Comparison of ENCODE assay signal across 12 mouse cellular contexts in genomic region chrX:151054489-151054888, GRCm38 (mm10). TPM values are rescaled to one million over a fixed set of nuclear protein-coding genes. Genes with fewer than 3 reads are reported as not detected.
DNase-seq lines count a peak whose midpoint lies in the region; ATAC-seq and TF ChIP-seq lines count a peak whose summit lies in the region.
"Had no signal": no experiment of that assay in that cellular context is flagged by ENCODE, and none has a peak within 500 bp of the region (broad histone marks: within the 10 kb centered on the region; RNA-seq: fewer than 3 reads in every experiment).

No protein-coding gene starts in this region.

- DNase-seq in adrenal gland, postnatal 14 days = peak; percentile 38
- DNase-seq in adrenal gland, adult 18-20 months (ENCODE audit: low spot score in 2 of 2) = no peak
- DNase-seq in ES-E14 (ENCODE audit: low read depth, low spot score) = no peak
- no peak for DNase-seq in T-cell, adult 2 months (ENCODE audit: low spot score)
- no peak for DNase-seq in thymus, postnatal 36 days
- DNase-seq: cerebellum, postnatal 36 days; retina, postnatal 1 day had no signal

- 0 out of 2 replicates have a peak overlapping the region, but pooled peaks have one; percentile 6 for H3K4me2 ChIP-seq in intestine, embryonic 15.5 days (replicated peaks)
- H3K4me2 ChIP-seq in intestine, postnatal 0 days (replicated peaks; ENCODE audit: low read depth) = no peak overlapping the region
- no peak overlapping the region for H3K4me2 ChIP-seq in intestine, embryonic 16.5 days (ENCODE audit: low read depth, low read length)
- H3K4me2 ChIP-seq: hindbrain, embryonic 13.5 days had no signal

- peak; percentile 17; the same call in 1 of the 2 replicates for ATAC-seq in intestine, embryonic 15.5 days
- ATAC-seq in intestine, postnatal 0 days = no peak
- no peak for ATAC-seq in intestine, embryonic 16.5 days
- ATAC-seq: forebrain, embryonic 14.5 days had no signal

- no peaks in the 10 kb centered on the region for H3K27me3 ChIP-seq in intestine, embryonic 15.5 days (replicated peaks)
- H3K27me3 ChIP-seq in intestine, postnatal 0 days (replicated peaks; ENCODE audit: control insufficient read depth, insufficient read depth, low read length) = no peaks in the 10 kb centered on the region
- H3K27me3 ChIP-seq in intestine, embryonic 16.5 days (replicated peaks; ENCODE audit: control insufficient read depth, insufficient read depth, low read length) = no peaks in the 10 kb centered on the region
- H3K27me3 ChIP-seq: hindbrain, embryonic 13.5 days had no signal

- no peak overlapping the region for H3K9ac ChIP-seq in intestine, embryonic 15.5 days
- no peak overlapping the region for H3K9ac ChIP-seq in intestine, postnatal 0 days (ENCODE audit: low read depth, low read length)
- 0 out of 2 replicates have a peak overlapping the region, but pooled peaks have one; percentile 25 for H3K9ac ChIP-seq in ES-E14 (ENCODE audit: insufficient read depth, low read depth, low read length, poor library complexity, severe bottlenecking)
- H3K9ac ChIP-seq in intestine, embryonic 16.5 days (ENCODE audit: low read depth, low read length) = no peak overlapping the region
- H3K9ac ChIP-seq: hindbrain, embryonic 13.5 days had no signal

- no peaks in the 10 kb centered on the region for H3K9me3 ChIP-seq in intestine, embryonic 15.5 days
- H3K9me3 ChIP-seq in intestine, postnatal 0 days (ENCODE audit: control insufficient read depth) = no peaks in the 10 kb centered on the region
- H3K9me3 ChIP-seq in ES-E14 (ENCODE audit: control insufficient read depth, insufficient read depth, low read depth, low read length) = no peaks in the 10 kb centered on the region
- H3K9me3 ChIP-seq in intestine, embryonic 16.5 days (ENCODE audit: control insufficient read depth, low read length) = no peaks in the 10 kb centered on the region
- H3K9me3 ChIP-seq: hindbrain, embryonic 13.5 days had no signal

- no peaks in the 10 kb centered on the region for H3K36me3 ChIP-seq in intestine, embryonic 15.5 days
- no peaks in the 10 kb centered on the region for H3K36me3 ChIP-seq in intestine, postnatal 0 days (ENCODE audit: control insufficient read depth, insufficient read depth)
- H3K36me3 ChIP-seq in ES-E14 (ENCODE audit: control insufficient read depth, insufficient read depth, low read length, poor library complexity, severe bottlenecking) = peaks cover 25% of the 10 kb centered on the region
- no peaks in the 10 kb centered on the region for H3K36me3 ChIP-seq in intestine, embryonic 16.5 days (ENCODE audit: control insufficient read depth, insufficient read depth, low read length)
- H3K36me3 ChIP-seq: hindbrain, embryonic 13.5 days had no signal

- H3K4me3 ChIP-seq in intestine, embryonic 15.5 days (replicated peaks) = no peak overlapping the region
- H3K4me3 ChIP-seq in intestine, postnatal 0 days (ENCODE audit: low read depth, low read length) = no peak overlapping the region
- peak overlapping the region in 1 of 2 experiments; percentile 26; a peak in 2 of 4 replicates for H3K4me3 ChIP-seq in ES-E14 (ENCODE audit: insufficient read depth in 1 of 2, low read depth in 1 of 2, low read length in 2 of 2, poor library complexity in 1 of 2, severe bottlenecking in 1 of 2)
- H3K4me3 ChIP-seq in intestine, embryonic 16.5 days (ENCODE audit: low read length) = no peak overlapping the region
- H3K4me3 ChIP-seq: hindbrain, embryonic 13.5 days had no signal

- in situ Hi-C loops in ES-E14 (cut with MboI; ENCODE audit: low sequenced_read_pairs in 2 of 2, unreplicated experiment in 2 of 2) = no loop called here

- no peak for TF ChIP-seq CTCF in intestine, postnatal 0 days (IDR thresholded peaks at IDR 0.05; ENCODE audit: low read depth)

- 46% methylated on average over 5 of the region's 6 CpGs for WGBS in intestine, embryonic 15.5 days
- WGBS in intestine, postnatal 0 days = 70% methylated on average over 5 of the region's 6 CpGs
- 80% methylated on average over 1 of the region's 6 CpGs for WGBS in intestine, embryonic 16.5 days

- no peak overlapping the region for H3K27ac ChIP-seq in intestine, embryonic 15.5 days
- H3K27ac ChIP-seq in intestine, postnatal 0 days (ENCODE audit: low read depth, low read length) = no peak overlapping the region
- no peak overlapping the region; the same call in 1 of the 2 replicates for H3K27ac ChIP-seq in ES-E14 (ENCODE audit: insufficient read depth, low read depth, low read length, poor library complexity, severe bottlenecking)
- peak overlapping the region; percentile 41; the same call in 1 of the 2 replicates for H3K27ac ChIP-seq in intestine, embryonic 16.5 days (ENCODE audit: low read length)
- H3K27ac ChIP-seq: hindbrain, embryonic 13.5 days had no signal

- peaks cover 4% of the 10 kb centered on the region; the same call in 1 of the 2 replicates for H3K4me1 ChIP-seq in intestine, embryonic 15.5 days (replicated peaks)
- 0 out of 2 replicates have a peak, but pooled peaks cover 2% of the 10 kb centered on the region for H3K4me1 ChIP-seq in intestine, postnatal 0 days (replicated peaks; ENCODE audit: control insufficient read depth, insufficient read depth, low read length)
- H3K4me1 ChIP-seq in ES-E14 (ENCODE audit: control insufficient read depth in 2 of 2, insufficient read depth in 2 of 2, low read length in 2 of 2, poor library complexity in 1 of 2) = peaks cover 5 to 11% of the 10 kb centered on the region in 2 experiments; a peak in 3 of 4 replicates
- peaks cover 3% of the 10 kb centered on the region; the same call in 1 of the 2 replicates for H3K4me1 ChIP-seq in intestine, embryonic 16.5 days (ENCODE audit: control insufficient read depth, insufficient read depth, low read length)

TF ChIP-seq in ES-E14, 5 proteins besides CTCF, POLR2A, EP300 and RAD21:
- TF ChIP-seq ZNF384 (IDR thresholded peaks at IDR 0.05; ENCODE audit: low read depth, low read length) = no peak
- no peak for TF ChIP-seq CHD2 (IDR thresholded peaks at IDR 0.05; ENCODE audit: low read depth, low read length)
- TF ChIP-seq HCFC1 (IDR thresholded peaks at IDR 0.05; ENCODE audit: borderline replicate concordance, insufficient read depth, low read length) = no peak
- TF ChIP-seq MAFK (IDR thresholded peaks at IDR 0.05; ENCODE audit: insufficient read depth, low read depth, low read length) = no peak
- TF ChIP-seq ZC3H11A (IDR thresholded peaks at IDR 0.05; ENCODE audit: borderline replicate concordance, low read depth, low read length) = no peak

RNA-seq across cellular contexts. Expression of gene Fgd1, which starts 8.5 kb away (rescaled TPM):
- total RNA-seq in adrenal gland, postnatal 14 days (2021) = 25.6 TPM in 2 replicates
- total RNA-seq in adrenal gland, adult 18-20 months (2021) = 10 to 100 TPM; 11.9 to 15.7 TPM
- polyA plus RNA-seq in intestine, embryonic 15.5 days (2015; fragmentation: Nextera tagmentation; extraction: Ambion mirVana) = 6.8 and 7.1 TPM in 2 replicates
- 2.3 and 2.7 TPM in 2 replicates for polyA plus RNA-seq in intestine, postnatal 0 days (2015; fragmentation: Nextera tagmentation; extraction: Ambion mirVana)
- 54.3 and 56.8 TPM in 2 replicates for total RNA-seq in ES-E14 (2012; rRNA removed)
- 4.1 and 5.3 TPM in 2 replicates for polyA plus RNA-seq in intestine, embryonic 16.5 days (2015; fragmentation: Nextera tagmentation; extraction: Ambion mirVana)

RNA-seq across cellular contexts. Expression of gene Gnl3l, which starts 37.4 kb away (rescaled TPM):
- total RNA-seq in adrenal gland, postnatal 14 days (2021) = 58.7 and 59.9 TPM in 2 replicates
- 10 to 100 TPM; 60.1 to 75.5 TPM for total RNA-seq in adrenal gland, adult 18-20 months (2021)
- 26.2 and 28.0 TPM in 2 replicates for polyA plus RNA-seq in intestine, embryonic 15.5 days (2015; fragmentation: Nextera tagmentation; extraction: Ambion mirVana)
- 12.9 and 13.3 TPM in 2 replicates for polyA plus RNA-seq in intestine, postnatal 0 days (2015; fragmentation: Nextera tagmentation; extraction: Ambion mirVana)
- total RNA-seq in ES-E14 (2012; rRNA removed) = 51.9 and 63.8 TPM in 2 replicates
- 20.7 and 21.1 TPM in 2 replicates for polyA plus RNA-seq in intestine, embryonic 16.5 days (2015; fragmentation: Nextera tagmentation; extraction: Ambion mirVana)

RNA-seq across cellular contexts. Expression of gene Tsr2, which starts 41.9 kb away (rescaled TPM):
- total RNA-seq in adrenal gland, postnatal 14 days (2021) = 32.9 and 33.6 TPM in 2 replicates
- 10 to 100 TPM; 42.9 to 49.3 TPM for total RNA-seq in adrenal gland, adult 18-20 months (2021)
- polyA plus RNA-seq in intestine, embryonic 15.5 days (2015; fragmentation: Nextera tagmentation; extraction: Ambion mirVana) = 29.9 and 32.7 TPM in 2 replicates
- polyA plus RNA-seq in intestine, postnatal 0 days (2015; fragmentation: Nextera tagmentation; extraction: Ambion mirVana) = 13.0 and 13.5 TPM in 2 replicates
- total RNA-seq in ES-E14 (2012; rRNA removed) = 15.6 and 17.1 TPM in 2 replicates
- polyA plus RNA-seq in intestine, embryonic 16.5 days (2015; fragmentation: Nextera tagmentation; extraction: Ambion mirVana) = 26.3 and 32.6 TPM in 2 replicates
